In genomic region chr8:84536917-84537316, GRCm38 (mm10) we compare ENCODE assay signal across 19 mouse cellular contexts.
DNase-seq lines count a peak whose midpoint lies in the region; TF ChIP-seq lines count a peak whose summit lies in the region.
"Had no signal": no experiment of that assay in that cellular context is flagged by ENCODE, and none has a peak within 500 bp of the region (broad histone marks: within the 10 kb centered on the region; RNA-seq: fewer than 3 reads in every experiment).

No protein-coding gene starts in this region.

- H3K4me1 ChIP-seq in cerebellum, adult 2 months (ENCODE audit: control insufficient read depth, insufficient read depth, low read length), result peaks cover 6% of the 10 kb centered on the region
- H3K4me1 ChIP-seq in testis, adult 2 months (ENCODE audit: control insufficient read depth, insufficient read depth, low read length), result no peaks in the 10 kb centered on the region
- H3K4me1 ChIP-seq: limb, embryonic 13.5 days had no signal

- no peak overlapping the region for H3K27ac ChIP-seq in cerebellum, adult 2 months (ENCODE audit: insufficient read depth, low read length)
- no peak overlapping the region for H3K27ac ChIP-seq in layer of hippocampus, adult 2 months
- no peak overlapping the region for H3K27ac ChIP-seq in testis, adult 2 months (ENCODE audit: control insufficient read depth, insufficient read depth, low read depth, low read length)
- H3K27ac ChIP-seq: limb, embryonic 13.5 days had no signal

- WGBS in cerebellum, adult 2 months, result 88% methylated on average over 5 of the region's 5 CpGs

- DNase-seq in cerebellum, adult 2 months, result no peak
- DNase-seq in cerebellum, adult 8-10 months, result no peak
- no peak for DNase-seq in layer of hippocampus, adult 2 months (ENCODE audit: low spot score in 2 of 2)
- DNase-seq in layer of hippocampus, adult 18-20 months (ENCODE audit: low spot score in 2 of 2), result no peak
- no peak for DNase-seq in testis, postnatal 14 days (ENCODE audit: low spot score)
- no peak for DNase-seq in embryo, embryonic 10.5 days (ENCODE audit: low spot score)
- DNase-seq in thymus, adult 18-20 months, result no peak
- DNase-seq: adrenal gland, adult 2 months; cerebellum, postnatal 14 days; embryo, embryonic 11 days; heart, adult 11 months; heart, postnatal 36 days; kidney, adult 8-10 months; kidney, postnatal 4 days; lung, postnatal 4 days; retina, postnatal 1 day; thymus, postnatal 25 days had no signal

- no peak for TF ChIP-seq POLR2A in cerebellum, adult 2 months (IDR thresholded peaks at IDR 0.05; ENCODE audit: borderline replicate concordance, insufficient read depth, low read length)
- TF ChIP-seq POLR2A in testis, adult 2 months (IDR thresholded peaks at IDR 0.05; ENCODE audit: control insufficient read depth, low read depth, low read length), result no peak

- H3K4me3 ChIP-seq in cerebellum, adult 2 months (replicated peaks; ENCODE audit: insufficient read depth, low read depth, low read length), result no peak overlapping the region
- no peak overlapping the region for H3K4me3 ChIP-seq in layer of hippocampus, adult 2 months
- H3K4me3 ChIP-seq in testis, adult 2 months (ENCODE audit: control insufficient read depth, low read depth, low read length), result no peak overlapping the region
- H3K4me3 ChIP-seq: limb, embryonic 13.5 days had no signal

- no peaks in the 10 kb centered on the region for H3K36me3 ChIP-seq in testis, adult 2 months (ENCODE audit: control insufficient read depth, insufficient read depth, low read length)
- H3K36me3 ChIP-seq: limb, embryonic 13.5 days had no signal

- TF ChIP-seq CTCF in cerebellum, adult 2 months (IDR thresholded peaks at IDR 0.05; ENCODE audit: borderline replicate concordance, insufficient read depth, low read depth, low read length), result peak; percentile 30; the same call in 1 of the 2 replicates
- peak; percentile 64 for TF ChIP-seq CTCF in layer of hippocampus, adult 2 months (conservative IDR thresholded peaks at IDR 0.05)
- TF ChIP-seq CTCF in testis, adult 2 months (IDR thresholded peaks at IDR 0.05; ENCODE audit: control insufficient read depth, insufficient read depth, insufficient replicate concordance, low read depth, low read length), result peak; percentile 52; the same call in 1 of the 2 replicates

- H3K27me3 ChIP-seq in cerebellum, adult 2 months (ENCODE audit: control insufficient read depth, insufficient read depth, low read length), result no peaks in the 10 kb centered on the region
- no peaks in the 10 kb centered on the region for H3K27me3 ChIP-seq in testis, adult 2 months (ENCODE audit: control insufficient read depth, insufficient read depth, low read length)
- H3K27me3 ChIP-seq: limb, embryonic 13.5 days had no signal
